Mouse (Mus musculus) ovary, postnatal 36 days (tissue): ENCODE results near the gene Hist1h4j.
A peak's percentile ranks its signal among the peaks of the same experiment; 100 is the strongest.
"Not testable (repeated sequence)": the region's sequence is repeated elsewhere in the genome, so short reads cannot be mapped to it uniquely, and the experiment has no call there.

Source experiments
- DNase-seq: peaks from one replicate; pipeline ENCODE4 v3.0.0; 2022; ENCODE audit warnings: low spot score, mixed read lengths

The Hist1h4j gene

GRCm38 (mm10) chr13:21727948-21728572, 6.8 kb upstream of the Hist1h4j start:
- no peak for DNase-seq

GRCm38 (mm10) chr13:21729544-21729943, 5.3 kb upstream of the Hist1h4j start:
- DNase-seq = no peak

GRCm38 (mm10) chr13:21733466-21733865, 1.4 kb upstream of the Hist1h4j start:
- DNase-seq = no peak

GRCm38 (mm10) chr13:21734010-21734905, 606 bp upstream of the Hist1h4j start:
- DNase-seq = peak; percentile 63

- DNase-seq = no peak
Observed at GRCm38 (mm10) chr13:21745006-21745405, 10.1 kb downstream of the Hist1h4j start.

GRCm38 (mm10) chr13:21749387-21750158, 14.7 kb downstream of the Hist1h4j start:
- no peak for DNase-seq

- peak; percentile 93 for DNase-seq
Observed at GRCm38 (mm10) chr13:21750159-21751017, 15.5 kb downstream of the Hist1h4j start, which contains the start of gene Hist1h4k. TSS of gene Hist1h4k (minus strand) at chr13:21750505.

GRCm38 (mm10) chr13:21751417-21751816, 16.6 kb downstream of the Hist1h4j start:
- no peak for DNase-seq

- DNase-seq = no peak
Observed at GRCm38 (mm10) chr13:21751827-21752226, 17.0 kb downstream of the Hist1h4j start.

- DNase-seq = no peak
Observed at GRCm38 (mm10) chr13:21752356-21752755, 17.5 kb downstream of the Hist1h4j start.

- no peak for DNase-seq
Observed at GRCm38 (mm10) chr13:21753051-21753523, 18.2 kb downstream of the Hist1h4j start.

- peak; percentile 58 for DNase-seq
Observed at GRCm38 (mm10) chr13:21753524-21754285, 18.8 kb downstream of the Hist1h4j start, which contains the start of the genes Hist1h2ak and Hist1h2bn. TSS of gene Hist1h2ak (minus strand) at chr13:21753827. TSS of gene Hist1h2bn (plus strand) at chr13:21754123.

GRCm38 (mm10) chr13:21754294-21755001, 19.6 kb downstream of the Hist1h4j start:
- not testable (repeated sequence) for DNase-seq

- no peak for DNase-seq
Observed at GRCm38 (mm10) chr13:21755707-21756106, 20.8 kb downstream of the Hist1h4j start.

- peak; percentile 54 for DNase-seq
Observed at GRCm38 (mm10) chr13:21778814-21779766, 44.2 kb downstream of the Hist1h4j start.

- peak; percentile 71 for DNase-seq
Observed at GRCm38 (mm10) chr13:21779767-21780731, 45.2 kb downstream of the Hist1h4j start, which contains the start of gene Hist1h1b. TSS of gene Hist1h1b (minus strand) at chr13:21780625.

GRCm38 (mm10) chr13:21781021-21781555, 46.2 kb downstream of the Hist1h4j start:
- no peak for DNase-seq
